Mouse (Mus musculus) E14TG2a.4 (cell line): ENCODE measurements at regions not wholly inside any gene's neighbourhood (a gene's known extent, or its start where the extent isn't known, plus 50 kb on each side); places are given as distances from the start of the nearest gene placed in this dataset.

Source experiments
- CTCF ChIP-seq: conservative IDR thresholded peaks from 2 replicates; pipeline ENCODE4 v1.5.1; 2014; ENCODE audit warnings: low read length
- NANOG ChIP-seq: IDR thresholded peaks from 2 replicates; pipeline ENCODE4 v1.6.1; 2014; ENCODE audit warnings: borderline replicate concordance, low read length, mixed read lengths
- POU5F1 ChIP-seq: IDR thresholded peaks from 2 replicates; pipeline ENCODE4 v1.6.1; 2014; ENCODE audit warnings: low read length, borderline replicate concordance

GRCm38 (mm10) chr3:39443328-39443727 lies 556.6 kb downstream of the Fat4 start:
- TF ChIP-seq CTCF: no peak
- no peak for TF ChIP-seq POU5F1
- TF ChIP-seq NANOG: no peak
